Mouse (Mus musculus): Measurements from ENCODE around the gene Ifrd1. TPM values are rescaled to one million over a fixed set of nuclear protein-coding genes. Genes with fewer than 3 reads are reported as not detected.
A peak's percentile ranks its signal among the peaks of the same experiment; 100 is the strongest.

Gene Ifrd1
- polyA plus RNA-seq, 1 experiment: 84.7 TPM

GRCm38 (mm10) chr12:40220001-40220570 lies 28.2 kb downstream of the Ifrd1 start:
- H3ac ChIP-seq (ENCODE audit: control insufficient read depth, insufficient read length): no peak overlapping the region
- H3K4me2 ChIP-seq (ENCODE audit: low read depth): peak overlapping the region; percentile 91
- H3K27me3 ChIP-seq (ENCODE audit: control insufficient read depth, insufficient read depth, insufficient read length): no peaks in the 10 kb centered on the region
- H3K79me2 ChIP-seq (ENCODE audit: control insufficient read depth, insufficient read depth): peaks cover 72% of the 10 kb centered on the region
- peak; percentile 43 for TF ChIP-seq POLR2AphosphoS2 (IDR thresholded peaks at IDR 0.05; ENCODE audit: insufficient read length, low read depth)
- TF ChIP-seq CEBPB (IDR thresholded peaks at IDR 0.05; ENCODE audit: insufficient read depth, poor library complexity, severe bottlenecking): no peak
- H3K4me3 ChIP-seq: peak overlapping the region; percentile 85
- peaks cover 22% of the 10 kb centered on the region for H3K36me3 ChIP-seq (ENCODE audit: control insufficient read depth, insufficient read depth)

GRCm38 (mm10) chr12:40218430-40218945 lies 29.8 kb downstream of the Ifrd1 start:
- peaks cover 37% of the 10 kb centered on the region for H3K36me3 ChIP-seq (ENCODE audit: control insufficient read depth, insufficient read depth)
- no peak for TF ChIP-seq TCF3 (IDR thresholded peaks at IDR 0.05; ENCODE audit: insufficient read length, low read depth)
- no peak for TF ChIP-seq SRF (IDR thresholded peaks at IDR 0.05; ENCODE audit: control insufficient read depth, insufficient read length, low read depth)
- TF ChIP-seq E2F4 (IDR thresholded peaks at IDR 0.05; ENCODE audit: insufficient read depth): no peak
- no peak for TF ChIP-seq TCF12 (IDR thresholded peaks at IDR 0.05; ENCODE audit: insufficient read depth, poor library complexity, severe bottlenecking)
- no peak for TF ChIP-seq USF1 (IDR thresholded peaks at IDR 0.05; ENCODE audit: low read depth)
- TF ChIP-seq MYOG (IDR thresholded peaks at IDR 0.05; ENCODE audit: control insufficient read depth in 1 of 3, insufficient read depth in 1 of 3, insufficient read length in 2 of 3, low read depth in 2 of 3): no peak
- TF ChIP-seq POLR2AphosphoS2 (IDR thresholded peaks at IDR 0.05; ENCODE audit: insufficient read length, low read depth): no peak
- TF ChIP-seq MYOD1 (IDR thresholded peaks at IDR 0.05; ENCODE audit: control insufficient read depth in 1 of 3, insufficient read length in 2 of 3, low read depth in 2 of 3): no peak
- TF ChIP-seq POLR2A (IDR thresholded peaks at IDR 0.05; ENCODE audit: insufficient read length, low read depth): no peak
- no peak for TF ChIP-seq REST (IDR thresholded peaks at IDR 0.05; ENCODE audit: insufficient read depth, insufficient read length)
- TF ChIP-seq MAX (IDR thresholded peaks at IDR 0.05; ENCODE audit: low read depth): no peak
- TF ChIP-seq CEBPB (IDR thresholded peaks at IDR 0.05; ENCODE audit: insufficient read depth, poor library complexity, severe bottlenecking): no peak
- H3K27me3 ChIP-seq (ENCODE audit: control insufficient read depth, insufficient read depth, insufficient read length): no peaks in the 10 kb centered on the region
- peak overlapping the region; percentile 91 for H3K4me2 ChIP-seq (ENCODE audit: low read depth)
- peaks cover 80% of the 10 kb centered on the region for H3K79me2 ChIP-seq (ENCODE audit: control insufficient read depth, insufficient read depth)
- H3K4me3 ChIP-seq: no peak overlapping the region
- no peak overlapping the region for H3ac ChIP-seq (ENCODE audit: control insufficient read depth, insufficient read length)

GRCm38 (mm10) chr12:40217776-40218175 lies 30.5 kb downstream of the Ifrd1 start:
- peaks cover 44% of the 10 kb centered on the region for H3K36me3 ChIP-seq (ENCODE audit: control insufficient read depth, insufficient read depth)
- no peak overlapping the region for H3K4me2 ChIP-seq (ENCODE audit: low read depth)
- no peak for TF ChIP-seq CEBPB (IDR thresholded peaks at IDR 0.05; ENCODE audit: insufficient read depth, poor library complexity, severe bottlenecking)
- no peak for TF ChIP-seq USF1 (IDR thresholded peaks at IDR 0.05; ENCODE audit: low read depth)
- no peak for TF ChIP-seq MYOD1 (IDR thresholded peaks at IDR 0.05; ENCODE audit: control insufficient read depth in 1 of 3, insufficient read length in 2 of 3, low read depth in 2 of 3)
- no peak for TF ChIP-seq TCF12 (IDR thresholded peaks at IDR 0.05; ENCODE audit: insufficient read depth, poor library complexity, severe bottlenecking)
- no peak for TF ChIP-seq MYOG (IDR thresholded peaks at IDR 0.05; ENCODE audit: control insufficient read depth in 1 of 3, insufficient read depth in 1 of 3, insufficient read length in 2 of 3, low read depth in 2 of 3)
- TF ChIP-seq E2F4 (IDR thresholded peaks at IDR 0.05; ENCODE audit: insufficient read depth): no peak
- TF ChIP-seq SRF (IDR thresholded peaks at IDR 0.05; ENCODE audit: control insufficient read depth, insufficient read length, low read depth): no peak
- no peak for TF ChIP-seq TCF3 (IDR thresholded peaks at IDR 0.05; ENCODE audit: insufficient read length, low read depth)
- TF ChIP-seq REST (IDR thresholded peaks at IDR 0.05; ENCODE audit: insufficient read depth, insufficient read length): no peak
- TF ChIP-seq MAX (IDR thresholded peaks at IDR 0.05; ENCODE audit: low read depth): no peak
- no peak for TF ChIP-seq POLR2AphosphoS2 (IDR thresholded peaks at IDR 0.05; ENCODE audit: insufficient read length, low read depth)
- H3K4me3 ChIP-seq: no peak overlapping the region
- no peaks in the 10 kb centered on the region for H3K27me3 ChIP-seq (ENCODE audit: control insufficient read depth, insufficient read depth, insufficient read length)
- no peak overlapping the region for H3ac ChIP-seq (ENCODE audit: control insufficient read depth, insufficient read length)
- H3K79me2 ChIP-seq (ENCODE audit: control insufficient read depth, insufficient read depth): peaks cover 87% of the 10 kb centered on the region

GRCm38 (mm10) chr12:40214888-40215876 lies 33.1 kb downstream of the Ifrd1 start:
- no peak overlapping the region for H3K4me2 ChIP-seq (ENCODE audit: low read depth)
- no peak for TF ChIP-seq E2F4 (IDR thresholded peaks at IDR 0.05; ENCODE audit: insufficient read depth)
- no peak for TF ChIP-seq SRF (IDR thresholded peaks at IDR 0.05; ENCODE audit: control insufficient read depth, insufficient read length, low read depth)
- no peak for TF ChIP-seq USF1 (IDR thresholded peaks at IDR 0.05; ENCODE audit: low read depth)
- no peak for TF ChIP-seq MYOD1 (IDR thresholded peaks at IDR 0.05; ENCODE audit: control insufficient read depth in 1 of 3, insufficient read length in 2 of 3, low read depth in 2 of 3)
- no peak for TF ChIP-seq POLR2AphosphoS2 (IDR thresholded peaks at IDR 0.05; ENCODE audit: insufficient read length, low read depth)
- no peak for TF ChIP-seq CEBPB (IDR thresholded peaks at IDR 0.05; ENCODE audit: insufficient read depth, poor library complexity, severe bottlenecking)
- no peak for TF ChIP-seq REST (IDR thresholded peaks at IDR 0.05; ENCODE audit: insufficient read depth, insufficient read length)
- TF ChIP-seq POLR2A (IDR thresholded peaks at IDR 0.05; ENCODE audit: insufficient read length, low read depth): no peak
- no peak for TF ChIP-seq TCF3 (IDR thresholded peaks at IDR 0.05; ENCODE audit: insufficient read length, low read depth)
- no peak for TF ChIP-seq TCF12 (IDR thresholded peaks at IDR 0.05; ENCODE audit: insufficient read depth, poor library complexity, severe bottlenecking)
- TF ChIP-seq MYOG (IDR thresholded peaks at IDR 0.05; ENCODE audit: control insufficient read depth in 1 of 3, insufficient read depth in 1 of 3, insufficient read length in 2 of 3, low read depth in 2 of 3): no peak
- no peak for TF ChIP-seq MAX (IDR thresholded peaks at IDR 0.05; ENCODE audit: low read depth)
- no peak overlapping the region for H3K4me3 ChIP-seq
- peaks cover 81% of the 10 kb centered on the region for H3K79me2 ChIP-seq (ENCODE audit: control insufficient read depth, insufficient read depth)
- H3K27me3 ChIP-seq (ENCODE audit: control insufficient read depth, insufficient read depth, insufficient read length): no peaks in the 10 kb centered on the region
- H3K36me3 ChIP-seq (ENCODE audit: control insufficient read depth, insufficient read depth): peaks cover 69% of the 10 kb centered on the region
- no peak overlapping the region for H3ac ChIP-seq (ENCODE audit: control insufficient read depth, insufficient read length)
